Mouse (Mus musculus) liver, embryonic 13.5 days (tissue): ENCODE data around the gene Mknk1. TPM values are rescaled to one million over a fixed set of nuclear protein-coding genes. Genes with fewer than 3 reads are reported as not detected.

Experiments
- ATAC-seq: fragments of 200-750 bp; cut with Nextera tagmentation; 2 replicates; pipeline ENCODE4 v1.8.0; 2017; ENCODE audit warnings: low read depth, mild to moderate bottlenecking, moderate number of reproducible peaks, moderate library complexity
- DNase-seq: peaks from one replicate; pipeline ENCODE4 v3.0.0; 2022
- H3K27ac ChIP-seq: fragments of 300-500 bp; sonication (generic); 2 replicates; pipeline ENCODE4 v1.5.1; 2015; ENCODE audit warnings: moderate library complexity, mild to moderate bottlenecking, inconsistent platforms
- H3K27me3 ChIP-seq: fragments of 300-500 bp; sonication (generic); 2 replicates; pipeline ENCODE4 v1.6.1; 2015; ENCODE audit warnings: mild to moderate bottlenecking, inconsistent platforms
- H3K36me3 ChIP-seq: fragments of 300-500 bp; sonication (generic); 2 replicates; pipeline ENCODE4 v1.6.1; 2015; ENCODE audit warnings: mild to moderate bottlenecking, inconsistent platforms
- H3K4me1 ChIP-seq: fragments of 300-500 bp; sonication (generic); replicated peaks from 2 replicates; pipeline ENCODE4 v1.6.1; 2015; ENCODE audit warnings: inconsistent platforms
- H3K4me2 ChIP-seq: fragments of 300-500 bp; sonication (generic); 2 replicates; pipeline ENCODE4 v1.6.1; 2015; ENCODE audit warnings: inconsistent platforms, mild to moderate bottlenecking, moderate library complexity
- H3K4me3 ChIP-seq: fragments of 300-500 bp; sonication (generic); replicated peaks from 2 replicates; pipeline ENCODE4 v1.5.1; 2015; ENCODE audit warnings: mild to moderate bottlenecking, inconsistent platforms
- H3K9ac ChIP-seq: fragments of 300-500 bp; sonication (generic); 2 replicates; pipeline ENCODE4 v1.6.1; 2015; ENCODE audit warnings: mild to moderate bottlenecking, inconsistent platforms
- H3K9me3 ChIP-seq: fragments of 300-500 bp; sonication (generic); replicated peaks from 2 replicates; pipeline ENCODE4 v1.6.1; 2016; ENCODE audit warnings: inconsistent platforms
- WGBS: fragments of 180-500 bp; shearing (Covaris S2); methylation state at CpG from one replicate; pipeline ENCODE4 v1.1.7; 2015; ENCODE audit not compliant: insufficient replicate concordance; 5-methylcytosine and 5-hydroxymethylcytosine counted together
- polyA plus RNA-seq: library from polyadenylated mRNA; unstranded; fragments of >200 nt; fragmentation: Nextera tagmentation; extraction: Ambion mirVana; gene quantifications from 2 replicates; pipeline ENCODE4 v1.2.1, GENCODE M21; 2015

Gene Mknk1
- polyA plus RNA-seq, 1 experiment from 2014 or later, result 32.1 TPM

DNA sequence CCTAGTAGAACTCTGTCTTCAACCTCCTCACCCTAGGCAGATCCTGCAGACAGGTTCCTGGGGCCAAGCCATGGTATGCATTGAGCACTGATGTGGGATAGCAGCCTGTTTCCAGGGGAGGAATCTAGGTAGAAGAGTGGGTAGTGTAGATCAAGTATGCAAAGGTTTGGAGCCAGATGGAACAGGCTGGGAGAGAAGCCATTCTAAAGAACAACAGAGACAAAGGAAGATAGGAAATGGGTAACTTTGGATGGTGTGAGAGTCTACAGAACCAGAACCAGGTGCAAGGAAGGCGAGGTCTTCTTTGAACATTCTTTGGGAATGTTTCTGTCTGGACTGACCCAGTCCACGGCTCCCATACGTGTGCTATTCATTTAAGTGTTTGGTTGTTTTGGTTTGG is 11.9 kb upstream of the Mknk1 start:
- H3K4me3 ChIP-seq, result peak overlapping the region; percentile 75
- peak overlapping the region; percentile 9; the same call in 1 of the 2 replicates for H3K27ac ChIP-seq
- H3K4me2 ChIP-seq, result peak overlapping the region; percentile 85
- DNase-seq (no peak), ATAC-seq (no peak)
- no peak overlapping the region for H3K9ac ChIP-seq
- no peaks in the 10 kb centered on the region for H3K9me3 ChIP-seq
- WGBS, result 67% methylated on average over 3 of the region's 3 CpGs
- peaks cover 84% of the 10 kb centered on the region for H3K4me1 ChIP-seq
- no peaks in the 10 kb centered on the region for H3K27me3 ChIP-seq
- peaks cover 14% of the 10 kb centered on the region for H3K36me3 ChIP-seq

DNA sequence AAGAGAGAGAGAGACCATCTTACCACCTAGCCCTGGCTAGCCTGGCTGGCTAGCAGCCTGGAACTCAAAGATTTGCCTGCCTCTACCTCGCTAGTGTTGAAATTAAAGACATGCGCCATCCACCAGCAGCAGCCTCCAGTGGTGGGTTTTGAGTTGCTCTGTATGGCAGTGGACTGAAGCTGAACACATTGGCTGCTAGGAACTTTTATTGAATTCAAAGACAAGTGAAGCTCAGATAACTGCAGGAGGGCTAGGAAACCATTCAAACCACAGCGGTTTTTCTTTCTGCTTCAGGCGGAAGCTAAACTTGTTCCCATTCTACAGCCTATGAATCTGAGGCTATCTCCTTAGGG is 11.5 kb upstream of the Mknk1 start:
- no peak for DNase-seq
- ATAC-seq, result no peak
- Histone ChIP-seq H3K4me2 (peak overlapping the region; percentile 85), H3K9ac (peak overlapping the region; percentile 85), H3K27me3 (no peaks in the 10 kb centered on the region), H3K4me3 (peak overlapping the region; percentile 75), H3K36me3 (peaks cover 18% of the 10 kb centered on the region), H3K4me1 (peaks cover 82% of the 10 kb centered on the region), H3K9me3 (no peaks in the 10 kb centered on the region), H3K27ac (peak overlapping the region; percentile 84)
- WGBS, result 4% methylated on average over 4 of the region's 4 CpGs

GRCm38 (mm10) chr4:115827888-115828571 is 11.0 kb upstream of the Mknk1 start, which contains the start of gene Mob3c:
Gene Mob3c, plus strand, starts transcription at chr4:115828092.
- peak; percentile 88 for ATAC-seq
- peak within 1 kb of the TSS; percentile 85 for H3K9ac ChIP-seq
- H3K36me3 ChIP-seq, result peaks cover 22% of the 10 kb centered on the region
- DNase-seq, result peak; percentile 74
- peak within 1 kb of the TSS; percentile 75 for H3K4me3 ChIP-seq
- H3K4me2 ChIP-seq, result peak within 1 kb of the TSS; percentile 85
- peak within 1 kb of the TSS; percentile 84 for H3K27ac ChIP-seq
- H3K9me3 ChIP-seq, result no peaks in the 10 kb centered on the region
- under 1% methylated on average over 57 of the region's 57 CpGs for WGBS
- no peaks in the 10 kb centered on the region for H3K27me3 ChIP-seq
- H3K4me1 ChIP-seq, result peaks cover 77% of the 10 kb centered on the region

DNA sequence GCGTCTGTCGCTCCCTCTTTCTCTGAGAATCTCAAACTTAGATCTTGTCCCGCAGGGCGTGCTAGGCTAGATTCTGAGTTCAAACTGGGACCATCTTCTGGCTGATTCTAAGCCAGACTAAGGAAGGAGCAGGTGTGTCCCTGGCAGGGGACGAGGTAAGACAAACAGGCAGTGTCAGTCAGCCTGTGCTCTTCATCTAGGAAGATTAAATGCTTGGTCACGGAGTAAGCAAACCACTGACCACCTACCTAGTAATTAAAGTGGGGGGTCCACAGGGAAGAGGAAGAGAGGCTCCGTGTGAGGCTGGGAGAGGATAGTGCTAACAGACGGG is 10.5 kb upstream of the Mknk1 start:
- Histone ChIP-seq H3K4me3 (peak overlapping the region; percentile 75), H3K27ac (peak overlapping the region; percentile 84), H3K9ac (peak overlapping the region; percentile 85), H3K36me3 (peaks cover 27% of the 10 kb centered on the region), H3K4me1 (peaks cover 72% of the 10 kb centered on the region), H3K9me3 (no peaks in the 10 kb centered on the region), H3K27me3 (no peaks in the 10 kb centered on the region), H3K4me2 (peak overlapping the region; percentile 85)
- DNase-seq (no peak), ATAC-seq (no peak)
- WGBS, result 2% methylated on average over 8 of the region's 8 CpGs

DNA sequence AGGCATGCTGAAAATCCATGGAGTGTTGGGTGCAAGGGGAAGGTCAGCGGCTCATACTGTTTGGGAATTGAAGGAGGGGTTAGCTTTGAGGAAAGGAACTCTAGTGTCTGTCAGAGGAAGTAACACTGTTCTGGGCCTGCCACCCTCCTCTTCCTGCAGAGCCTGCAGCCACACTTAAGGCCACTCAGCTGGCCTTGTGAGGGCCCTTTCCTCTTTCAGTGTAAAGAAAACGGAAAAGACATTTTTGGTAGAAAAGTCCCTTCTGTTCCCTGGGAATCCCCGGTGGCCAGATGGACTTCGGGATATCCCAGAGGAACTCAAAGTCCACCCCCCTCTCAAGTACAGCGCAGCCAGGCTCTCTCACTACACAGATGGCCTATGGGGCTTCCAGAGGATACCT is 8.5 kb upstream of the Mknk1 start:
- ATAC-seq (no peak), DNase-seq (no peak)
- Histone ChIP-seq H3K27me3 (no peaks in the 10 kb centered on the region), H3K4me1 (peaks cover 52% of the 10 kb centered on the region), H3K27ac (0 out of 2 replicates have a peak overlapping the region, but pooled peaks have one; percentile 15), H3K36me3 (peaks cover 43% of the 10 kb centered on the region), H3K9ac (0 out of 2 replicates have a peak overlapping the region, but pooled peaks have one; percentile 18), H3K4me2 (peak overlapping the region; percentile 85), H3K9me3 (no peaks in the 10 kb centered on the region), H3K4me3 (no peak overlapping the region)
- 44% methylated on average over 5 of the region's 5 CpGs for WGBS

DNA sequence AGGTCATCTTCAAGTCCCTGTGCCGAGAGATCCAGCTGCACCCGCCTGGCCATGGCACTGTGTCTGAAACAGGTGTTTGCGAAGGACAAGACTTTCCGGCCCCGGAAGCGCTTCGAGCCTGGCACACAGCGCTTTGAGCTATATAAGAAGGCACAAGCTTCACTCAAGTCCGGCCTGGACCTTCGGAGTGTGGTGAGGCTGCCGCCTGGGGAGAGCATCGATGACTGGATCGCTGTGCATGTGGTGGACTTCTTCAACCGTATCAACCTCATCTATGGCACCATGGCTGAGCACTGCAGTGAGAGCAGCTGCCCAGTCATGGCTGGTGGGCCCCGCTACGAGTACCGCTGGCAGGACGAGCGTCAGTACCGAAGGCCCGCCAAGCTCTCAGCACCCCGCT is 7.8 kb upstream of the Mknk1 start:
- Histone ChIP-seq H3K4me1 (peaks cover 54% of the 10 kb centered on the region), H3K4me2 (no peak overlapping the region), H3K27ac (0 out of 2 replicates have a peak overlapping the region, but pooled peaks have one; percentile 15), H3K4me3 (no peak overlapping the region), H3K9me3 (no peaks in the 10 kb centered on the region), H3K9ac (no peak overlapping the region), H3K27me3 (no peaks in the 10 kb centered on the region), H3K36me3 (peaks cover 47% of the 10 kb centered on the region)
- WGBS, result 91% methylated on average over 22 of the region's 22 CpGs
- no peak for ATAC-seq
- no peak for DNase-seq

GRCm38 (mm10) chr4:115832040-115832439 is 7.0 kb upstream of the Mknk1 start:
- peaks cover 47% of the 10 kb centered on the region for H3K36me3 ChIP-seq
- H3K27me3 ChIP-seq, result no peaks in the 10 kb centered on the region
- DNase-seq, result no peak
- H3K9me3 ChIP-seq, result no peaks in the 10 kb centered on the region
- ATAC-seq, result no peak
- H3K27ac ChIP-seq, result no peak overlapping the region
- 42% methylated on average over 2 of the region's 2 CpGs for WGBS
- H3K4me2 ChIP-seq, result no peak overlapping the region
- no peak overlapping the region for H3K9ac ChIP-seq
- H3K4me1 ChIP-seq, result peaks cover 57% of the 10 kb centered on the region
- H3K4me3 ChIP-seq, result no peak overlapping the region

GRCm38 (mm10) chr4:115835576-115835975 is 3.4 kb upstream of the Mknk1 start:
- Histone ChIP-seq H3K27me3 (no peaks in the 10 kb centered on the region), H3K9ac (no peak overlapping the region), H3K36me3 (peaks cover 47% of the 10 kb centered on the region), H3K27ac (0 out of 2 replicates have a peak overlapping the region, but pooled peaks have one; percentile 21), H3K4me1 (peaks cover 57% of the 10 kb centered on the region), H3K4me3 (no peak overlapping the region), H3K4me2 (no peak overlapping the region), H3K9me3 (no peaks in the 10 kb centered on the region)
- WGBS, result 75% methylated on average over 2 of the region's 2 CpGs
- ATAC-seq (no peak), DNase-seq (no peak)

DNA sequence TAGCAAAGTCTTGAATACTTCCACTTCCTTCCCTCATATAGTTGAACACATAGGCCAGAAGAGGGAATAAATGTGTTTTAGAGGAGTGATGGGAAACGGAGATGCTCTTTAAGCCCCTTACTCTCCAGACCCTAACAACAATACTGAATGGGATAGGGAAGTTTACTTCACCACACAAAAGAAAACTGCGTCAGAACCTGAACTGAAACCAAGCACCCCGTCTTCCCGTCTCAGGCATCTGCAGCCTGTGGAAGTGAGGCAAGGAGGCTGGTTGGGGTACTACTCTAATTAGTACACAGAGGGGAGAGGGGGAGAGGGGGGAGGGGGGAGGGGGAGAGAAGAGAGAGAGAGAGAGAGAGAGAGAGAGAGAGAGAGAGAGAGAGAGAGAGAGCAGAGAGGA is 802 bp upstream of the Mknk1 start:
- peaks cover 67% of the 10 kb centered on the region for H3K4me1 ChIP-seq
- no peaks in the 10 kb centered on the region for H3K9me3 ChIP-seq
- peak overlapping the region; percentile 36 for H3K27ac ChIP-seq
- peaks cover 47% of the 10 kb centered on the region for H3K36me3 ChIP-seq
- H3K27me3 ChIP-seq, result no peaks in the 10 kb centered on the region
- no peak for ATAC-seq
- DNase-seq, result no peak
- H3K9ac ChIP-seq, result peak overlapping the region; percentile 57
- peak overlapping the region; percentile 74 for H3K4me2 ChIP-seq
- WGBS, result 33% methylated on average over 4 of the region's 4 CpGs
- H3K4me3 ChIP-seq, result peak overlapping the region; percentile 80

DNA sequence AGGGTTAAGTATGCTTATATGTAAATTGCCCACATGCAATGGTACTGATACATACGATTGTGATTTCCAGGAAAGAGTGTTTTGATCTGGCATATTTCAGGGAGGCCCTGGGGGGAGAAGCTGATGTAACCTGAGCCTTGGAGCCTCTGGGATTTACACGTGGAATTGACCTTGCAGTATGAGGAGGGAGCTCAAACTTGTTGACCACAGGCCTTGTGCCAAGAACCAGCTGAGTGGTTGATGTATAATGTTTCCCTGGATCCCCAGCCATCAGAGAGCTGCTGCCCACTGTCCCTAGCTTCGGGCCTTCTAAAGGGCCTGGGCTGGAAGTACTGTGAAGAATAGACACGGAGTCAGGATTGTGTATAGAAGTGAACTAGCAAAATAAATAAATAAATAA is 958 bp downstream of the Mknk1 start:
- Histone ChIP-seq H3K4me1 (peaks cover 85% of the 10 kb centered on the region), H3K9ac (peak overlapping the region; percentile 89), H3K36me3 (peaks cover 45% of the 10 kb centered on the region), H3K27me3 (no peaks in the 10 kb centered on the region), H3K4me3 (peak overlapping the region; percentile 80), H3K27ac (peak overlapping the region; percentile 82; the same call in 1 of the 2 replicates), H3K4me2 (peak overlapping the region; percentile 74), H3K9me3 (no peaks in the 10 kb centered on the region)
- DNase-seq, result no peak
- no peak for ATAC-seq
- WGBS, result 51% methylated on average over 4 of the region's 4 CpGs

DNA sequence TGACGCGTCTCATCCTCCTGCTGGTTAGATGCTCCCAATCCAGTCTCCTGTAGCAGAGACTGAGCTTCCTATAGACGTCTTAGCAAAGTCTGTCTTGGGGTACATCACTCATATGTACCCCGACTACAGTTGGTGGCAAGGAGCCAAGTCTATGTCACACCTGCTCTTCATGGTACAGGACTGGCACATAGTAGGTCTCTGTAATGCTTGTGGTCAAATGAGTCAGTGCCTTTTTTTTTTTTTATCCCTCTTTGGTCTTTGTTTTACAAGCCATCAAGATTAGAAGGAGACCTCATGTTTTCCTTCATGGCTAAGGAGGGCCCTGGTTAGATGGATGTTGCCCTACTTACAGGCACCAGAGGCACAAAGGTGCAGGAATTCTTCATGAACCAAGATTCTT is 1.8 kb downstream of the Mknk1 start:
- no peak for DNase-seq
- Histone ChIP-seq H3K4me3 (peak overlapping the region; percentile 80), H3K36me3 (peaks cover 44% of the 10 kb centered on the region), H3K4me1 (peaks cover 92% of the 10 kb centered on the region), H3K9ac (0 out of 2 replicates have a peak overlapping the region, but pooled peaks have one; percentile 2), H3K27me3 (no peaks in the 10 kb centered on the region), H3K27ac (no peak overlapping the region; the same call in 1 of the 2 replicates), H3K9me3 (no peaks in the 10 kb centered on the region), H3K4me2 (peak overlapping the region; percentile 74)
- WGBS, result 85% methylated on average over 4 of the region's 4 CpGs
- ATAC-seq, result no peak

- ATAC-seq (no peak), DNase-seq (no peak)
- H3K36me3 ChIP-seq, result peaks cover 61% of the 10 kb centered on the region
- H3K9me3 ChIP-seq, result no peaks in the 10 kb centered on the region
- H3K4me3 ChIP-seq, result no peak overlapping the region
- no peaks in the 10 kb centered on the region for H3K27me3 ChIP-seq
- peaks cover 98% of the 10 kb centered on the region for H3K4me1 ChIP-seq
- peak overlapping the region; percentile 97 for H3K27ac ChIP-seq
- peak overlapping the region; percentile 33; the same call in 1 of the 2 replicates for H3K9ac ChIP-seq
- H3K4me2 ChIP-seq, result no peak overlapping the region
- 63% methylated on average over 2 of the region's 2 CpGs for WGBS
Measured at GRCm38 (mm10) chr4:115846656-115847055, 7.7 kb downstream of the Mknk1 start.
